Mouse (Mus musculus): ENCODE measurements around the gene Ifitm2. TPM values are rescaled to one million over a fixed set of nuclear protein-coding genes. Genes with fewer than 3 reads are reported as not detected.
A peak's percentile ranks its signal among the peaks of the same experiment; 100 is the strongest.

Gene Ifitm2
- polyA plus RNA-seq, 1 experiment from 2014 or later, result 355 TPM

DNA sequence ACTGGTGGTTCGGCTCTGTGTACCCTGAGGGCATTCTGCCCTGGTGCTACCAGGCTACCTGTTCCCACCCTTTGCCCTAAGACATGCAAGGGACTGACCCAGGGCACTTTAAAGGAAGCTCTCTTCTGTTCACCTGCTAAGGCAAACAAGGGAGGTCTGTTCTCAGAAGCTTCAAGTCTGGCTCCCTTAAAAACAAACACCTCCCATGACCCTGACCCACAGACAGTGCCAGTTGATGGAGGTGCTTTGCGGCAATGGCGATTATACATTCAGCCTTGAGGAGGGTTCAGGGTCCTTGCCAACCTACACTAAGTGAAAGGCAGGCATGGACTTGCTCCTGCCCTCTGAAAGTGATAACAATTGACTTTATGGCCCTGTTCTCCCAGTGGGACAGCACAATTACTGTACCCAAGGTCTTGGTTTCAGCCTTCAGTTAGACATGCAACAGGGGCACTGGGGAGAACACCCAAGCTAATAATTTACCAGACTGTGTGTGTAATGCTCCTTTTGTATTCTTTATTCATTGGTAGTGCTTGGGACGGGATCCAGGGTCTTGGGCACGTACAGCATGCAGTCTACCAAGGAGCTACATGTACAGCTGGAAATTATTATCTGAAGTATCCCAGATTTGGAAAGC is 42.8 kb downstream of the Ifitm2 start:
- Histone ChIP-seq H3K4me2 (0 out of 2 replicates have a peak overlapping the region, but pooled peaks have one; percentile 13), H3K27ac (peak overlapping the region; percentile 32; the same call in 1 of the 2 replicates), H3K9me3 (replicated peaks) (no peaks in the 10 kb centered on the region), H3K36me3 (no peaks in the 10 kb centered on the region), H3K27me3 (replicated peaks) (peaks cover 4% of the 10 kb centered on the region; the same call in 1 of the 2 replicates), H3K9ac (no peak overlapping the region), H3K4me1 (peaks cover 21% of the 10 kb centered on the region), H3K4me3 (no peak overlapping the region)
- ATAC-seq, result no peak
- WGBS (ENCODE audit: insufficient replicate concordance), result 64% methylated on average over 5 of the region's 5 CpGs

- Histone ChIP-seq H3K27ac (peak overlapping the region; percentile 32; the same call in 1 of the 2 replicates), H3K9ac (no peak overlapping the region), H3K36me3 (no peaks in the 10 kb centered on the region), H3K4me1 (peaks cover 21% of the 10 kb centered on the region), H3K4me3 (no peak overlapping the region), H3K27me3 (replicated peaks) (peaks cover 3% of the 10 kb centered on the region; the same call in 1 of the 2 replicates), H3K9me3 (replicated peaks) (no peaks in the 10 kb centered on the region), H3K4me2 (no peak overlapping the region)
- no peak for ATAC-seq
- 38% methylated on average over 3 of the region's 3 CpGs for WGBS (ENCODE audit: insufficient replicate concordance)
Observed at GRCm38 (mm10) chr7:140912293-140912692, 43.5 kb downstream of the Ifitm2 start.

DNA sequence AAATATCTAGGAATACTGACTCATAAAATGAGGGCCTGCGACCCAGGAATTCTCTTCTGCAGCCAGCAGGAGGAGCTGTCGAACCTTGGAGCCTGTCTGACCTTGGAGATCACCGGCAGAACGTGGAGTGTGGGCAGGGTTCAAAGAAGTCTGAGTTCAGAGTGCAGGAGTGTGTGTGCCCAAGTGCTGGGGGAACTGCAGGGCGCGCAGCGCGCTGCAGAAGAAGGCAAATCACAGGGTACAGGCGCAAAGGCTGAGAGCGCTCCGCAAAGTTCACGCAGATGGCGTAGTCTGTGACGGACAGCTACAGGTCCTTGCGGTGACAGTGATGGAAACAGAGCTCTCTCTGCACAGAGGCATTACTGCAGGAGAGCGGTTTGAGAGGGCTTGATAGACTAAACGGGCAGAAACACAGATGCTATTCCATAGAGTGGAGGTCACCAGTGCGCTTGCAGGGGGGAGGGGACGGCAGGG is 47.1 kb downstream of the Ifitm2 start:
- Histone ChIP-seq H3K27ac (peak overlapping the region; percentile 56; the same call in 1 of the 2 replicates), H3K27me3 (replicated peaks) (peaks cover 3% of the 10 kb centered on the region; the same call in 1 of the 2 replicates), H3K9me3 (replicated peaks) (no peaks in the 10 kb centered on the region), H3K4me3 (peak overlapping the region; percentile 42), H3K4me2 (peak overlapping the region; percentile 68), H3K36me3 (no peaks in the 10 kb centered on the region), H3K9ac (peak overlapping the region; percentile 44; the same call in 1 of the 2 replicates), H3K4me1 (peaks cover 21% of the 10 kb centered on the region)
- ATAC-seq, result peak; percentile 61
- whole genome bisulfite sequencing (ENCODE audit: insufficient replicate concordance), result 5% methylated on average over 19 of the region's 19 CpGs

- Histone ChIP-seq H3K27me3 (replicated peaks) (peaks cover 3% of the 10 kb centered on the region; the same call in 1 of the 2 replicates), H3K4me3 (no peak overlapping the region), H3K9me3 (replicated peaks) (no peaks in the 10 kb centered on the region), H3K9ac (no peak overlapping the region), H3K27ac (peak overlapping the region; percentile 51), H3K4me2 (peak overlapping the region; percentile 68), H3K4me1 (peaks cover 21% of the 10 kb centered on the region), H3K36me3 (no peaks in the 10 kb centered on the region)
- 36% methylated on average over 7 of the region's 7 CpGs for WGBS (ENCODE audit: insufficient replicate concordance)
- no peak for ATAC-seq
Observed at GRCm38 (mm10) chr7:140908181-140908580, 47.6 kb downstream of the Ifitm2 start.

GRCm38 (mm10) chr7:140907697-140908096 is 48.1 kb downstream of the Ifitm2 start:
- Histone ChIP-seq H3K27ac (peak overlapping the region; percentile 51), H3K9ac (no peak overlapping the region), H3K27me3 (replicated peaks) (peaks cover 3% of the 10 kb centered on the region; the same call in 1 of the 2 replicates), H3K9me3 (replicated peaks) (no peaks in the 10 kb centered on the region), H3K36me3 (no peaks in the 10 kb centered on the region), H3K4me2 (no peak overlapping the region), H3K4me1 (peaks cover 19% of the 10 kb centered on the region), H3K4me3 (no peak overlapping the region)
- WGBS (ENCODE audit: insufficient replicate concordance), result 69% methylated on average over 7 of the region's 7 CpGs
- ATAC-seq, result no peak

GRCm38 (mm10) chr7:140907131-140907530 is 48.7 kb downstream of the Ifitm2 start:
- no peak for ATAC-seq
- no peak overlapping the region for H3K9ac ChIP-seq
- no peaks in the 10 kb centered on the region for H3K9me3 ChIP-seq (replicated peaks)
- no peak overlapping the region for H3K4me2 ChIP-seq
- H3K27me3 ChIP-seq (replicated peaks), result peaks cover 3% of the 10 kb centered on the region; the same call in 1 of the 2 replicates
- H3K4me3 ChIP-seq, result no peak overlapping the region
- H3K27ac ChIP-seq, result no peak overlapping the region
- 70% methylated on average over 13 of the region's 13 CpGs for WGBS (ENCODE audit: insufficient replicate concordance)
- H3K4me1 ChIP-seq, result peaks cover 14% of the 10 kb centered on the region; the same call in 1 of the 2 replicates
- no peaks in the 10 kb centered on the region for H3K36me3 ChIP-seq

GRCm38 (mm10) chr7:140905642-140906081 is 50.1 kb downstream of the Ifitm2 start:
- 31% methylated on average over 2 of the region's 2 CpGs for WGBS (ENCODE audit: insufficient replicate concordance)

More at GRCm38 (mm10) chr7:140905642-140906081, 50.1 kb downstream of the Ifitm2 start:
- H3K27me3 ChIP-seq (replicated peaks), result no peaks in the 10 kb centered on the region; the same call in 1 of the 2 replicates
- ATAC-seq, result peak; percentile 46; the same call in 1 of the 2 replicates
- H3K36me3 ChIP-seq, result no peaks in the 10 kb centered on the region
- no peak overlapping the region for H3K4me3 ChIP-seq
- no peaks in the 10 kb centered on the region for H3K9me3 ChIP-seq (replicated peaks)
- peaks cover 14% of the 10 kb centered on the region; the same call in 1 of the 2 replicates for H3K4me1 ChIP-seq
- peak overlapping the region; percentile 54 for H3K27ac ChIP-seq
- peak overlapping the region; percentile 28; the same call in 1 of the 2 replicates for H3K4me2 ChIP-seq
- no peak overlapping the region for H3K9ac ChIP-seq

Other genes with a start within 250 kb of the Ifitm2 start
- not detected in 2 replicates for gene Cyp2e1, start 192.2 kb downstream of the Ifitm2 start, polyA plus RNA-seq (2016; fragmentation: Nextera tagmentation; extraction: Ambion mirVana)
- 0.15 TPM in 1 of 2 replicates, not detected in the other for gene Syce1, start 168.1 kb downstream of the Ifitm2 start, polyA plus RNA-seq (2016; fragmentation: Nextera tagmentation; extraction: Ambion mirVana)
- gene Zfp941, start 133.8 kb downstream of the Ifitm2 start, polyA plus RNA-seq (2016; fragmentation: Nextera tagmentation; extraction: Ambion mirVana), result 0.43 and 0.51 TPM in 2 replicates
- 4.5 and 4.6 TPM in 2 replicates for gene Urah, start 121.0 kb downstream of the Ifitm2 start, polyA plus RNA-seq (2016; fragmentation: Nextera tagmentation; extraction: Ambion mirVana)
- gene Scgb1c1, start 110.4 kb downstream of the Ifitm2 start, polyA plus RNA-seq (2016; fragmentation: Nextera tagmentation; extraction: Ambion mirVana), result not detected in 2 replicates
- gene Odf3, start 108.2 kb downstream of the Ifitm2 start, polyA plus RNA-seq (2016; fragmentation: Nextera tagmentation; extraction: Ambion mirVana), result 0.07 TPM in 1 of 2 replicates, not detected in the other
- gene Gm45785, start 99.7 kb downstream of the Ifitm2 start, polyA plus RNA-seq (2016; fragmentation: Nextera tagmentation; extraction: Ambion mirVana), result not detected in 2 replicates
- gene Ric8a, start 99.0 kb downstream of the Ifitm2 start, polyA plus RNA-seq (2016; fragmentation: Nextera tagmentation; extraction: Ambion mirVana), result 30.7 and 33.8 TPM in 2 replicates
- gene Bet1l, start 98.4 kb downstream of the Ifitm2 start, polyA plus RNA-seq (2016; fragmentation: Nextera tagmentation; extraction: Ambion mirVana), result 17.4 and 18.0 TPM in 2 replicates
- gene Psmd13, start 74.0 kb downstream of the Ifitm2 start, polyA plus RNA-seq (2016; fragmentation: Nextera tagmentation; extraction: Ambion mirVana), result 204 and 213 TPM in 2 replicates
- gene Sirt3, start 73.7 kb downstream of the Ifitm2 start, polyA plus RNA-seq (2016; fragmentation: Nextera tagmentation; extraction: Ambion mirVana), result 16.0 and 18.1 TPM in 2 replicates
- not detected in 2 replicates for gene Cox8b, start 55.5 kb downstream of the Ifitm2 start, polyA plus RNA-seq (2016; fragmentation: Nextera tagmentation; extraction: Ambion mirVana)
- 1.1 and 1.4 TPM in 2 replicates for gene Nlrp6, start 35.1 kb downstream of the Ifitm2 start, polyA plus RNA-seq (2016; fragmentation: Nextera tagmentation; extraction: Ambion mirVana)
- 7.8 and 7.9 TPM in 2 replicates for gene Pgghg, start 14.6 kb downstream of the Ifitm2 start, polyA plus RNA-seq (2016; fragmentation: Nextera tagmentation; extraction: Ambion mirVana)
- gene Ifitm5, start 5.7 kb downstream of the Ifitm2 start, polyA plus RNA-seq (2016; fragmentation: Nextera tagmentation; extraction: Ambion mirVana), result 0.94 and 0.99 TPM in 2 replicates
- not detected in 2 replicates for gene Gm45717, start 50 bp downstream of the Ifitm2 start, polyA plus RNA-seq (2016; fragmentation: Nextera tagmentation; extraction: Ambion mirVana)
- gene Ifitm1, start 11.2 kb upstream of the Ifitm2 start, polyA plus RNA-seq (2016; fragmentation: Nextera tagmentation; extraction: Ambion mirVana), result 19.5 and 23.4 TPM in 2 replicates
- 35.7 TPM in 2 replicates for gene Ifitm3, start 54.8 kb upstream of the Ifitm2 start, polyA plus RNA-seq (2016; fragmentation: Nextera tagmentation; extraction: Ambion mirVana)
- 1.4 and 2.7 TPM in 2 replicates for gene Ifitm6, start 61.9 kb upstream of the Ifitm2 start, polyA plus RNA-seq (2016; fragmentation: Nextera tagmentation; extraction: Ambion mirVana)
- gene Gm17387, start 73.1 kb upstream of the Ifitm2 start, polyA plus RNA-seq (2016; fragmentation: Nextera tagmentation; extraction: Ambion mirVana), result not detected in 2 replicates
- gene B4galnt4, start 105.1 kb upstream of the Ifitm2 start, polyA plus RNA-seq (2016; fragmentation: Nextera tagmentation; extraction: Ambion mirVana), result 1.9 and 2.3 TPM in 2 replicates
- gene Pkp3, start 122.2 kb upstream of the Ifitm2 start, polyA plus RNA-seq (2016; fragmentation: Nextera tagmentation; extraction: Ambion mirVana), result 0.71 and 1.1 TPM in 2 replicates
- 16.0 and 16.5 TPM in 2 replicates for gene Sigirr, start 144.6 kb upstream of the Ifitm2 start, polyA plus RNA-seq (2016; fragmentation: Nextera tagmentation; extraction: Ambion mirVana)
- 0.15 and 0.19 TPM in 2 replicates for gene Ano9, start 161.8 kb upstream of the Ifitm2 start, polyA plus RNA-seq (2016; fragmentation: Nextera tagmentation; extraction: Ambion mirVana)
- gene Ptdss2, start 166.4 kb upstream of the Ifitm2 start, polyA plus RNA-seq (2016; fragmentation: Nextera tagmentation; extraction: Ambion mirVana), result 159 and 164 TPM in 2 replicates
- 55.0 and 65.0 TPM in 2 replicates for gene Rnh1, start 216.9 kb upstream of the Ifitm2 start, polyA plus RNA-seq (2016; fragmentation: Nextera tagmentation; extraction: Ambion mirVana)
- gene Hras, start 238.0 kb upstream of the Ifitm2 start, polyA plus RNA-seq (2016; fragmentation: Nextera tagmentation; extraction: Ambion mirVana), result 124 and 125 TPM in 2 replicates
- gene Lrrc56, start 238.2 kb upstream of the Ifitm2 start, polyA plus RNA-seq (2016; fragmentation: Nextera tagmentation; extraction: Ambion mirVana), result 16.4 and 17.9 TPM in 2 replicates